Mouse (Mus musculus) spleen, postnatal 14 days (tissue): ENCODE data around the gene Slc16a14.

Experiments
- DNase-seq, 2 experiments: peaks; one replicate each; pipeline ENCODE4 v3.0.0; 2021 to 2022; ENCODE audit warnings: low spot score in 2 of 2

Gene Slc16a14

DNA sequence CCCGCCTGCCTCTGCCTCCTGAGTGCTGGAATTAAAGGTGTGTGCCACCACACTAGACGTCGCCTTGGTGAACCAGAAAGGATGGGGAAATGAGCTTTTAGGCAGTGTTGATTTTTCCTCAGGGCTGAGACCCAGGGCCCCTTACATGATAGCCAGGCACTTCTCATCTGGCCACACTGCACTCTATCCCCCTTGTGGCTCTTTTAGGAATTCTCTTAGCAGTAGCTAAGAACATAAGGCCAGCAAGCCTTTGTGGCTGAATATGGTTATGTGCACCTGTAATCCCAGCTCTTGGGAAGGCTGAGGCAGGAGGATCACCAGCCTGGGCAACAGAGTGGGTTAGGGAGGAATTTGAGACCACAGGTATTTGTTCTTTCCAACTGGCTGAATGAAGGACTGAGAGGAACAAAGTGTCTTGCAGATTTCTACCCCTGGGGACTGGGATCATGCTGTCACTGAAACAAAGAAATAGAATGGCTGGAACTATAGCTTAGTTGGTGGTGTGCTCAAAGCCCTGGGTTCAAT, 68.2 kb downstream of the Slc16a14 start:
- DNase-seq = no peak

DNA sequence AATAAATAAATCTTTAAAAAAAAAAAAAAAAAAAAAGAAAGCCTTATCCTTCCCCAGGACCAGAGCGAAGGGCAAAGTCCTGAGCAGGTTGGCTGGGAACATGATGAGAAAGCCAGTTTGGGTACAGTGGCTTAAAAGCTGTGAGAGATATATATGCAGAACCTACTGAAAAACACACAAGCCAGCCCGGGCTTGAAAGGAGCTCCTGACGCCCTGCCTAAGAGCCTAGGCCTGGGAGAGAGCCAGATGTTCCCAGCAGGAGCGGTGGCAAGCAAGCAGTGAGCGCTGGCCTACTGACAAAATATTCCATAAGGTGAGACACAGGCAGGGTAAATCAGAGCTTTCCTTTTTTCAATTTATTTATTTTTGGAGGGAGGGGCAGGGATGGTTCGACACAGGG, 68.7 kb downstream of the Slc16a14 start:
- no peak for DNase-seq

GRCm38 (mm10) chr1:84864645-84865044, 70.3 kb downstream of the Slc16a14 start:
- DNase-seq = no peak

- DNase-seq = no peak
These were observed 73.7 kb downstream of the Slc16a14 start for GRCm38 (mm10) chr1:84861255-84861630.

- no peak for DNase-seq
These were observed 74.3 kb downstream of the Slc16a14 start for GRCm38 (mm10) chr1:84860360-84861254.

DNA sequence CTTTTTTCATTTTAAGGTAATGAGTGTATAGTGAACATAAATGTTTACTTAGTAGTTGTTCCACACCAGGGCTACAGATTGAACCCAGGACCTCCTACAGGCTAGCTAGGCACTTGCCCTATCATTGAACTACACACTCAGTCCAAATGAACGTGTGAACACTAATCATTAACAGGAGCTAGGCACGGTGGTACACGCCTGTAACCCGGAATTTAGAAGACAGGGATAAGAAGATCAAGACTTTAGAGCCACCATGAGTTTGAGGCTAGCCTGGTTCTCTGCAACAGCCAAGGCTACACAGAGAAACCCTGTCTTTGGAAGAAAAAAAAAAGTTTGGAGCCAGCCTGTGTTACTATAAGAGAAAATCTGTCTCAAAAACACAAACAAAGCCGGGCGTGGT, 75.3 kb downstream of the Slc16a14 start:
- no peak for DNase-seq
